Mouse (Mus musculus) lung, adult 10 weeks (tissue): Measurements from ENCODE around the gene E4f1. TPM values are rescaled to one million over a fixed set of nuclear protein-coding genes. Genes with fewer than 3 reads are reported as not detected.

Experiments
- polyA plus RNA-seq: library from polyadenylated mRNA; stranded (reverse); fragments of 350-450 nt; fragmentation: Illumina TruSeq; extraction: RNeasy Lipid Tissue Mini Kit (QIAGEN cat#74804); gene quantifications from one replicate; pipeline ENCODE4 v1.2.3, GENCODE M21; 2014; ENCODE audit warnings: low read depth, low replicate concordance; ENCODE audit not compliant: insufficient read depth

Gene E4f1
- polyA plus RNA-seq: 21.7 TPM

DNA sequence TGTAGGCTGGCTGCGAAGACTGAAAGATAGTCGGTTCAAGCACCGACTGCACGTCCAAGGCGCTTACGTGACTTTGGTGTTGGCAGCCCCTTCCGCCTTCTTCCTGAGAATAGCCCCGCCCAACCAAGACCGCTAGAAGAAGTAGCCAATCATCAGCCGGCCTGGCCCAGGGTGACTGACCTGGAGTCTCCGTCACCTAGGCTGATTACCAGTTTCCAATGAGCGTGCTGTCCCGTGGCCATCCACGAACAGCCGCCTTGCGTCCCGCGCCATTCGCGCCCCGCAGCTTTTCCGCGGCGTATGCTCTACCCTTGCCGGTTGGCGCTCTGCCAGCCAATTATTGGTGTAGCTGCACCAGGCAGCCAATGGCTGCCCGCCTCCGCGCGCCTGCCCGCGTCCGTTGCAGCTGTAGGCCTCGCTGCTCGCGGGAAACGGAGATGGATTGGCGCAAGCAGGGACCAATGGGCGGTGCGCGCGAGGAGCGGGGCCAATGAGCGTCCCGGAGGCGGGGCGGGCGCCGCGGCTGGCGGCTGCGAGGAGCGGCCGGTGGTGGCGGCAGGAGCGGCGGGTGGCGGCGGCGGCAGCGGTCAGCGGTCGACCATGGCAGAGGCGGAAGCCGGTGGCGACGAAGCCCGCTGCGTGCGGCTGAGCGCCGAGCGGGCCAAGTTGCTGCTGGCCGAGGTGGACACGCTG is at the start of gene E4f1, which contains the start of gene Pgp:
E4f1 (minus strand) TSS at position 404 of the 693 bp plus-strand sequence.
Pgp (plus strand) TSS at position 483 of the 693 bp plus-strand sequence.

DNA sequence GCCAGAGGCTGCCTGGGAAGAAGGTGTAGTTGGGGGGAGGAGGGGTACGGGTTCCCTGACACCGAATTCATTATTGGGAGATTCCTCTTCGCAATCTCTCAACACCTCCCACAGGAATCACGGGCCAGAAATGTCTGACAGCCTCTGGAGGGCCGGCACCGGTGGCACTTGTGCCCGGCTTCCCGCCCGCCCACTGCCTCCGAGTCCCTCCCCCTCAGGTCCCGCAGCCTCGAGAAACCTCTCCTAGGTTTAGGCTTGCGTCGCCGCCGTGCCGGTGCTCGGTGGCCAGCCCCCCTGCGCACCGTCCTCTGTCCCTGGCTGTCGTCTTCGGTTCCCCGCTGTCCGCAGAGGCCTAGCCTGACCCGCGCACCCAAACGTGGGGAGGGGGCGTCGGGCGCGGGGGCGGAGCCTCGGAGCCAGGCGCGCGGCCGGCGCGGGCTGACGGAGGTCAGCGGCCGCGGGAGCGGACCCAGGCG is 18.1 kb upstream of the E4f1 start, which contains the start of gene Caskin1:
Caskin1 (plus strand) TSS at position 416 of the 476 bp plus-strand sequence.

DNA sequence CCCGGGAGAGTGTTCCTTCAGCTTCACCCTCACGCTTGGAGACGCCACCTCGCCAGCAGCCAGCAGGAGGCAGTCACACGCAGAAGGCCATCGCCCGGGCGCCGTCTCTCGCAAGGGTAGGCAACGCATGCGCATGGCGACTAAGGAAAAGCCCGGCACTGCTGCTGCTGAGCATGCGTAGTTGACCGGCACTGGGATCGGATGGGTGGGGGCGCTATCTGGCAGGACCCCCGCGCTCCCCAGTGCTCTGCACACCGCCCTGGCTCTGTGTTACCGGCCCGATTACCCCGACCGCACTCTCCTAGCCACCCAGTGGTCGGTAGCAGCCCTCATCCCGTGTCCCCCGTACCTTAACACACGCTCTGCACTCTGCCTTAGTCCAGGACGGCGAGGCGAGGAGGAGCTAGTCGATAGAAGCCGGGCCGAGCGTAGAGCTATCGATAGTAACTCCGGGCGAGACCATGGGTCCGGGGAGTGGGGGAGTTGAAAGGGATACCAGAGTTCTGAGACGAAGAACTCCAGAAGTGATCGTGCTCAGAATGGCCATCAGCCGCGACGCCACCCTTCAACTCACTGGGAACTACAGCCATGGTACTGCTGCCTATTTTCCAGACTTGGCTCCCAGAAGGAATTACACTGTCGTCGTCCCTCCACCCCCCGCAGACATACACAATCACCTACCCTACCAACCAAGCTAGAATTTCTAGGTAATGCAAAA is 8.7 kb upstream of the E4f1 start, which contains the start of gene Mlst8:
Mlst8 (minus strand) TSS at position 416 of the 718 bp plus-strand sequence.

DNA sequence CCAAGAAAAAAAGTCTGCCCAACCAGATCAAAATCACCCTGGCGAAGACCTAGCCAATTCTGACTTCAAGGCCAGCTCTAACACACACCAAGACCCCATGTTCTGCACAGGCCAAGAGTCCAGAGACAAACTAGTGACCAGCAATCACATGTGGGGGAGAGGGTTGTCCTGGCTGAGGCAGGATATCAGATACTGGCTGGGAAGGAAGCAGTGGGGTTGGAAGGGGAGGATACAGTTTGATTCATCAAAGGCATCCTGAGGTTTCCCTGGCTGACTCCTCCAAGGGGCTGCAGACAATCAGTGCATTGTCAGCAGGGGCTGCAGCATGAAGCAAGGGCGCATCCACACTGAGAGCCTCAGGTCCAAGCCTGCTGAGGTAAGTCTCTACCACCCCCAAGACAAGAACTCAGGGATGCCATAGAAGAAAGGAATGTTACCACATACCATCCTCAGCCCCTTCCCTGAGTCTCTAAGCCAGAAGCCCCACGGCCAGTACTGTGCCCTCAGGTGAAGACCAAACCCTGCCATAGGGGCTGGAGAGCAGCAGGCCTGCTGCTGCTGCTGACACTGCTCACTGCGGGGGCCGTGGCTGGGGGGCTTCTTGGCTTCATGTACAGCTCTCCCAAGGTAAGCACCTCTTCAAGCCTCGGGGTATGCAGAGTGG is 3.6 kb upstream of the E4f1 start, which contains the start of gene Bricd5:
Bricd5 (plus strand) TSS at position 273 of the 664 bp plus-strand sequence.

DNA sequence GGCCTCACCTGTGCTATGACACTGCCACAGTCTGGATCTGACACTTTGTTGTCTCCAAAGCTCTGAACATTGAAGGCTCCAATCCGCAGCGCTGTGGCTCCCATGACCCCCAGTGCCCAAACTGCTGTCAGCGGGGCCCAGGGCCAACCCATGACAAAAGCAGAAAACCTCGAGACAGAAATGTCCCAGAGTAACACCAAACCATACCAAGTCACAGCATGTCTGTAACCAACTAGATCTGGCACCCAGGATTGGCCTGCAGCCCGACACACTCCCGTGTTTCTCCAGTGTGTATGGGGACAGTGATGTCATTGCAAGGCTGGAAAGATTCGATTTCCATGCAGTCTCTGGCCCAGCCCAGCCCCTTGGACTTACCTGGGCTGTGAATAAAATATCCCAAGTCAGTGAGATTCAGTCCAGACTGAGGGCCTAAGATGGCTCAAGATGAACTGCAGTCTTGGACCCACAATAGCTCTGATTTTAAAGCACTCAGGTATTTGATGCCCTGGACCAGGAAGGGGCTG is 27.4 kb downstream of the E4f1 start, which contains the start of gene Dnase1l2:
Dnase1l2 (minus strand) TSS at position 474 of the 524 bp plus-strand sequence.

DNA sequence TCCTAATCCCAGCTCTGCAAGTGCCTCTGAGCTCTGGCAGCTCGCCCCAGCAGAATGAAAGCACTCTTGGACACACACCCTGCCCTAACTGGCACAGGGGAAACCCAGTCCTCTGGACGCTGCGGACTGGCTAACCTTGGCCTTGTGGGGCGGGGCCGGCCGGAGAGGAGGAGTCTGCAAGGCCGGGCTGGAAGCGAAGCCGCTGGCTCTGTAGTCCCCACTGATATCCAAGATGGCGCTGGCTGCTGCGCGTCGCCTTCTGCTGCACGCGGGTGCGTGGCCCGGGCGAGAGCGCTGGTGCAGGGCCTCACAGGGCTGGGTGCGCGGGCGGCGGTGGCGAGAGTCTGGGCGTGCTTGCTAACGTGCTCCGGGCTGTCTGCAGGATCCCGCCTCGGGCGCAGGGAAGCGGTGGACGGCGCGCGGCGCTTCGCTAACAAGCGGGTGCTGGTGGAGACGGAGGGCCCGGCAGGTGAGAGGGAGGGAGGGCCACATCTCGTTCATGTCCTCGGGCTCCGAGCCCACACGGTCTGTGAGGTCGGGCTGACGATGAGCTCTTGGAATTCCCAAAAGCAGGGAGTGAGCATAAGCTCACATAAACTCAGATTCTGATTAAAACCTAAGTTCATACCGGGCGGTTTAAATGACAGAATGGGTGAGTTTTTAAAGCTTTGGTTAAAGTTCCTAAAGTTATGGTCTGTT is 43.5 kb downstream of the E4f1 start, which contains the start of gene Eci1:
Eci1 (plus strand) TSS at position 171 of the 699 bp plus-strand sequence.

DNA sequence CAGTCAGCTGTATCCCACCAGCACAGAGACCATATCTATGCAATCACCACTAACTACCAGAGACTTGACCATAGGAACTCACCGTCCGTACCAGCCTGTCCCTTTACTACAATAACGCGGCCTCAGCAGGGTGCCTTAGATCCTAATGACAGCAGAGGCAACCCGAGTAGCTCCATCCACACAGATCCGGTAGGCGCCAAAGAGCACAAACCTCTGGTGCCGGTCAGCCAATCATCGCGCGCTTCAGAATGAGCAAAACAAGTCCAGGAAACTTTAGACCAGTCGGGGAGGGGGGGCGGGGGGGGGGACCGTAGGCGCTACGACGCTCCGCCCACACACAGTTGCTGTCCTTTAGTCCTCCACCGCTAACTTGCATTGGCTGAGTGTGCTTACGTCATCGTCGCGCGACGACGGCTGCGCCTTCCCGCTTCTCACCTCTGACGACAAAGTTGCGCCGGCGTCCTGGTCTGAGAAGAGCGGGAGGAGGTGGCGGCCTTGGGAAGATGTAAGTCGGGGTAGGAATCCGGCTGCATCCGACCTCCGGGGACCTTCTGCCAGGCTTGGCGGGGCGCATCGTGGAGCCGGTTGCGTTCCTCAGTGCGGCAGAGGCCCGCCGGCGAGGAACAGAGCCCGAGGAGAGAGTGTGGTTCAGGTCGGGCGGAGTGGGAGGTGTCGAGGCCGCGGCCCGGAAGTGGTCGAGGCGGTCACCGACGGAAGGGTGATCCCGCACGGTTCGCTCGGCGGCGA is 55.7 kb downstream of the E4f1 start, which contains the start of gene Rnps1:
Rnps1 (plus strand) TSS at position 336 of the 747 bp plus-strand sequence.

Other genes with a start within 250 kb of the E4f1 start
- gene Tedc2, start 249.5 kb downstream of the E4f1 start, polyA plus RNA-seq: 5.1 TPM
- gene Ccnf, start 218.8 kb downstream of the E4f1 start, polyA plus RNA-seq: 0.92 TPM
- 1.2 TPM for gene Abca17, start 119.2 kb downstream of the E4f1 start, polyA plus RNA-seq
- 69.4 TPM for gene Abca3, start 118.4 kb downstream of the E4f1 start, polyA plus RNA-seq
- gene Rnps1, start 55.7 kb downstream of the E4f1 start, polyA plus RNA-seq: 55.3 TPM
- gene Eci1, start 43.7 kb downstream of the E4f1 start, polyA plus RNA-seq: 68.8 TPM
- 4.0 TPM for gene Dnase1l2, start 27.2 kb downstream of the E4f1 start, polyA plus RNA-seq
- gene Pgp, start 79 bp upstream of the E4f1 start, polyA plus RNA-seq: 20.4 TPM
- not detected for gene Bricd5, start 3.6 kb upstream of the E4f1 start, polyA plus RNA-seq
- gene Mlst8, start 8.8 kb upstream of the E4f1 start, polyA plus RNA-seq: 8.3 TPM
- gene Caskin1, start 18.3 kb upstream of the E4f1 start, polyA plus RNA-seq: 0.34 TPM
- 59.5 TPM for gene Traf7, start 57.6 kb upstream of the E4f1 start, polyA plus RNA-seq
- gene Rab26, start 63.9 kb upstream of the E4f1 start, polyA plus RNA-seq: 0.42 TPM
- 28.6 TPM for gene Pkd1, start 79.5 kb upstream of the E4f1 start, polyA plus RNA-seq
- gene Tsc2, start 162.3 kb upstream of the E4f1 start, polyA plus RNA-seq: 60.0 TPM
- gene Nthl1, start 162.4 kb upstream of the E4f1 start, polyA plus RNA-seq: 10.0 TPM
- 287 TPM for gene Slc9a3r2, start 180.0 kb upstream of the E4f1 start, polyA plus RNA-seq
- gene Npw, start 188.1 kb upstream of the E4f1 start, polyA plus RNA-seq: 29.8 TPM
- gene Zfp598, start 199.4 kb upstream of the E4f1 start, polyA plus RNA-seq: 17.1 TPM
- gene Syngr3, start 219.6 kb upstream of the E4f1 start, polyA plus RNA-seq: 0.15 TPM
- 16.3 TPM for gene Gfer, start 225.8 kb upstream of the E4f1 start, polyA plus RNA-seq
- 5.1 TPM for gene Noxo1, start 225.9 kb upstream of the E4f1 start, polyA plus RNA-seq
- 18.7 TPM for gene Tbl3, start 237.3 kb upstream of the E4f1 start, polyA plus RNA-seq
- gene Rnf151, start 247.8 kb upstream of the E4f1 start, polyA plus RNA-seq: not detected
- gene Rps2, start 247.8 kb upstream of the E4f1 start, polyA plus RNA-seq: 1,101 TPM